Mouse (Mus musculus) neural tube, embryonic 14.5 days (tissue): Measurements from ENCODE around the gene Nrp2. TPM values are rescaled to one million over a fixed set of nuclear protein-coding genes. Genes with fewer than 3 reads are reported as not detected.

Experiments used
- ATAC-seq: fragments of 200-750 bp; cut with Nextera tagmentation; 2 replicates; pipeline ENCODE4 v1.8.0; 2017; ENCODE audit warnings: low read depth, mild to moderate bottlenecking, moderate TSS enrichment, moderate library complexity
- H3K27ac ChIP-seq: fragments of 300-500 bp; sonication (generic); 2 replicates; pipeline ENCODE4 v1.5.1; 2014; ENCODE audit warnings: low read depth, mild to moderate bottlenecking, control low read depth, low read length, moderate library complexity, mixed read lengths
- H3K27me3 ChIP-seq: fragments of 300-500 bp; sonication (generic); 2 replicates; pipeline ENCODE4 v1.6.1; 2014; ENCODE audit warnings: low read length; ENCODE audit not compliant: control insufficient read depth, insufficient read depth
- H3K36me3 ChIP-seq: fragments of 300-500 bp; sonication (generic); 2 replicates; pipeline ENCODE4 v1.6.1; 2014; ENCODE audit warnings: low read length, mixed read lengths; ENCODE audit not compliant: control insufficient read depth, insufficient read depth
- H3K4me1 ChIP-seq: fragments of 300-500 bp; sonication (generic); 2 replicates; pipeline ENCODE4 v1.6.1; 2014; ENCODE audit warnings: low read length; ENCODE audit not compliant: control insufficient read depth, insufficient read depth
- H3K4me2 ChIP-seq: fragments of 300-500 bp; sonication (generic); 2 replicates; pipeline ENCODE4 v1.6.1; 2014; ENCODE audit warnings: mild to moderate bottlenecking, low read depth, low read length, control low read depth
- H3K4me3 ChIP-seq: fragments of 300-500 bp; sonication (generic); 2 replicates; pipeline ENCODE4 v1.5.1; 2014; ENCODE audit warnings: low read depth, low read length, control low read depth, mixed read lengths
- H3K9ac ChIP-seq: fragments of 300-500 bp; sonication (generic); replicated peaks from 2 replicates; pipeline ENCODE4 v1.6.1; 2014; ENCODE audit warnings: low read depth, mild to moderate bottlenecking, control low read depth, low read length, mixed read lengths
- H3K9me3 ChIP-seq: fragments of 300-500 bp; sonication (generic); 2 replicates; pipeline ENCODE4 v1.6.1; 2016; ENCODE audit warnings: low read length; ENCODE audit not compliant: control insufficient read depth
- WGBS: fragments of 180-500 bp; shearing (Covaris S2); extraction: QIAGEN DNeasy Blood & Tissue Kit; methylation state at CpG from one replicate; pipeline ENCODE4 v1.1.7; 2014; 5-methylcytosine and 5-hydroxymethylcytosine counted together
- polyA plus RNA-seq: library from polyadenylated mRNA; unstranded; fragments of >200 nt; fragmentation: Nextera tagmentation; extraction: Ambion mirVana; gene quantifications from 2 replicates; pipeline ENCODE4 v1.2.1, GENCODE M21; 2014

Gene Nrp2
- polyA plus RNA-seq, 1 experiment from 2014 or later = 35.8 TPM

DNA sequence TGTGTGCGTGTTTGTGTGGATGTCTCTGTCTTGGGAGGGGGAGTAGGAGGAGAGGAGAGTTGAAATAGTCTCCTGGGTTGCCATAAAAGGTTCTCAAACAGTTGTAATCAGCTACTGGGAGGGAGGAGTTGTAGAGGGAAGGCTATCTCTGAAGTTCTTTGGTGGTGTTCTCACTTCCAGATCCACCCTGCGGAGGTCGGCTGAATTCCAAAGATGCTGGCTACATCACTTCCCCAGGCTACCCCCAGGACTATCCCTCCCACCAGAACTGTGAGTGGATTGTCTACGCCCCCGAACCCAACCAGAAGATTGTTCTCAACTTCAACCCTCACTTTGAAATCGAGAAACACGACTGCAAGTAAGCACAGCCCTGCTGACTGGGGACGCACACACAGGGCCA is 15.7 kb downstream of the Nrp2 start:
- Histone ChIP-seq H3K9ac (no peak overlapping the region; the same call in 1 of the 2 replicates), H3K27ac (no peak overlapping the region)
- WGBS = 61% methylated on average over 8 of the region's 8 CpGs

GRCm38 (mm10) chr1:62719770-62720169 is 16.7 kb downstream of the Nrp2 start:
- no peak overlapping the region for H3K27ac ChIP-seq
- H3K4me3 ChIP-seq = no peak overlapping the region
- no peaks in the 10 kb centered on the region for H3K9me3 ChIP-seq
- no peaks in the 10 kb centered on the region for H3K36me3 ChIP-seq
- peaks cover 25% of the 10 kb centered on the region for H3K4me1 ChIP-seq
- H3K9ac ChIP-seq = no peak overlapping the region
- no peak for ATAC-seq
- no peaks in the 10 kb centered on the region for H3K27me3 ChIP-seq
- no peak overlapping the region for H3K4me2 ChIP-seq
- WGBS = 78% methylated on average over 6 of the region's 6 CpGs

More for the DNA sequence above, 15.7 kb downstream of the Nrp2 start:
- no peaks in the 10 kb centered on the region for H3K27me3 ChIP-seq
- no peak overlapping the region for H3K4me3 ChIP-seq
- H3K4me1 ChIP-seq = peaks cover 25% of the 10 kb centered on the region
- no peaks in the 10 kb centered on the region for H3K36me3 ChIP-seq
- no peak overlapping the region; the same call in 1 of the 2 replicates for H3K4me2 ChIP-seq
- ATAC-seq = no peak
- H3K9me3 ChIP-seq = no peaks in the 10 kb centered on the region

DNA sequence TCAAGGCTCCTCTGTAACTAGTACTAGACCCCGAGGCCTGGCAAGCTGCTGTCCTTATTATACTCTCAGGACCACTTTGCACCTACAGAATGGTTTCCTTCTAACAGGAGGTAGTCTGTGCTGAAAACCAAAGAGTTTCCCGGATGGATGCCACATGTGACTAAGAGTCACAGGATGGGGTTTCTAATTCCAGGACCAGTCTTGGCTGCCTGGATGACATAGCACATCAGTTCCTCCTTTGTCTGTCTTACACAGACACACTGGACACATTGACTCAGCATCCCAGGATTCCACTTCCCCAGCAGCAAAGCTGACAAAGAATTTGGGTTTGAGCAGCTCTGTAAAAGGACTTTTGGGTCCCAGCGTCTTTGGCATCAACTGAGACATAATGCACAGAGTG is 17.1 kb downstream of the Nrp2 start:
- Histone ChIP-seq H3K36me3 (no peaks in the 10 kb centered on the region), H3K4me2 (no peak overlapping the region), H3K9me3 (no peaks in the 10 kb centered on the region), H3K27ac (no peak overlapping the region), H3K4me3 (no peak overlapping the region), H3K9ac (no peak overlapping the region), H3K27me3 (no peaks in the 10 kb centered on the region), H3K4me1 (peaks cover 25% of the 10 kb centered on the region)
- no peak for ATAC-seq
- 74% methylated on average over 3 of the region's 3 CpGs for WGBS

- H3K9me3 ChIP-seq = no peaks in the 10 kb centered on the region
- H3K4me2 ChIP-seq = no peak overlapping the region
- WGBS = 71% methylated on average over 13 of the region's 13 CpGs
Observed at GRCm38 (mm10) chr1:62720727-62721705, 17.9 kb downstream of the Nrp2 start.

GRCm38 (mm10) chr1:62721706-62722187 is 18.7 kb downstream of the Nrp2 start:
- Histone ChIP-seq H3K4me3 (no peak overlapping the region), H3K27me3 (no peaks in the 10 kb centered on the region), H3K4me1 (peaks cover 15% of the 10 kb centered on the region), H3K27ac (no peak overlapping the region), H3K9ac (no peak overlapping the region), H3K4me2 (no peak overlapping the region), H3K9me3 (no peaks in the 10 kb centered on the region), H3K36me3 (no peaks in the 10 kb centered on the region)
- no peak for ATAC-seq
- 83% methylated on average over 7 of the region's 7 CpGs for WGBS

More at GRCm38 (mm10) chr1:62720727-62721705, 17.9 kb downstream of the Nrp2 start:
- peaks cover 22% of the 10 kb centered on the region for H3K4me1 ChIP-seq
- H3K27ac ChIP-seq = no peak overlapping the region
- no peak for ATAC-seq
- H3K4me3 ChIP-seq = no peak overlapping the region
- H3K36me3 ChIP-seq = no peaks in the 10 kb centered on the region
- H3K27me3 ChIP-seq = no peaks in the 10 kb centered on the region
- H3K9ac ChIP-seq = no peak overlapping the region

GRCm38 (mm10) chr1:62722526-62722925 is 19.4 kb downstream of the Nrp2 start:
- Histone ChIP-seq H3K4me1 (peaks cover 7% of the 10 kb centered on the region), H3K9ac (no peak overlapping the region), H3K27ac (no peak overlapping the region), H3K36me3 (no peaks in the 10 kb centered on the region), H3K4me2 (no peak overlapping the region), H3K9me3 (no peaks in the 10 kb centered on the region), H3K4me3 (no peak overlapping the region), H3K27me3 (no peaks in the 10 kb centered on the region)
- WGBS = 66% methylated on average over 8 of the region's 8 CpGs
- no peak for ATAC-seq

DNA sequence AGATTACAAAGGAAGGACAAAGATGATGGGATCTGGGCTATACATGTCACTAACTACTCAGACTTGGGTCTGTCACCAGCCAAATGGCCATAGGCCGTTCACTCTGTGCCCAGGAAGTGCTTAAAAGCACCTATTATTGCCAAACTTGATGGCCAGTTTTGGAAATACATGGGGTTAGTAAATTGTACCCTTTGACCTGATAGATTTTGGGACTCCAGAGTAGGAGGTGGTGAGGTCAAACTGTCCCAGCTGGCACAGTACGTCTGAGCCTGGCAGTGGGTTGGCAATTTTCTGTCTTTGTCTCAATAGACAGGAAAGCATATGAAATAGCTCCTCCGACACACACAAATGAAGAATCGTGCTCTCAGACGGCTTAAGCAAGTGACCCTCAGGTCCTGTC is 20.8 kb downstream of the Nrp2 start:
- Histone ChIP-seq H3K27ac (no peak overlapping the region), H3K4me3 (no peak overlapping the region), H3K36me3 (no peaks in the 10 kb centered on the region), H3K9ac (no peak overlapping the region), H3K9me3 (no peaks in the 10 kb centered on the region), H3K4me2 (no peak overlapping the region), H3K27me3 (no peaks in the 10 kb centered on the region), H3K4me1 (no peaks in the 10 kb centered on the region)
- no peak for ATAC-seq
- 86% methylated on average over 5 of the region's 5 CpGs for WGBS

- no peak for ATAC-seq
- 72% methylated on average over 6 of the region's 6 CpGs for WGBS
Observed at GRCm38 (mm10) chr1:62724461-62725021, 21.5 kb downstream of the Nrp2 start.

More at GRCm38 (mm10) chr1:62724461-62725021, 21.5 kb downstream of the Nrp2 start:
- H3K4me2 ChIP-seq = no peak overlapping the region
- no peaks in the 10 kb centered on the region for H3K27me3 ChIP-seq
- H3K36me3 ChIP-seq = no peaks in the 10 kb centered on the region
- no peak overlapping the region for H3K9ac ChIP-seq
- H3K27ac ChIP-seq = peak overlapping the region; percentile 34; the same call in 1 of the 2 replicates
- no peak overlapping the region for H3K4me3 ChIP-seq
- no peaks in the 10 kb centered on the region for H3K4me1 ChIP-seq
- no peaks in the 10 kb centered on the region for H3K9me3 ChIP-seq
